Mouse (Mus musculus) kidney, adult 2 months (tissue): ENCODE measurements at regions not wholly inside any gene's neighbourhood (a gene's known extent, or its start where the extent isn't known, plus 50 kb on each side); places are given as distances from the start of the nearest gene placed in this dataset.

Source experiments
- CTCF ChIP-seq: fragments of 200-500 bp; conservative IDR thresholded peaks from 2 replicates; pipeline ENCODE4 v1.5.1; 2011; ENCODE audit warnings: low read depth, mild to moderate bottlenecking, control low read depth, low read length, moderate library complexity, mixed read lengths; ENCODE audit not compliant: insufficient read depth, insufficient read length
- POLR2A ChIP-seq: fragments of 200-500 bp; IDR thresholded peaks from one replicate; pipeline ENCODE4 v1.6.1; 2011; ENCODE audit warnings: low read depth, low read length, control low read depth

GRCm38 (mm10) chr2:122863343-122863970 is 98.4 kb downstream of the Sqor start:
- no peak for TF ChIP-seq CTCF
- TF ChIP-seq POLR2A, result no peak
